Mouse (Mus musculus): ENCODE measurements around the gene Fli1.

DNA sequence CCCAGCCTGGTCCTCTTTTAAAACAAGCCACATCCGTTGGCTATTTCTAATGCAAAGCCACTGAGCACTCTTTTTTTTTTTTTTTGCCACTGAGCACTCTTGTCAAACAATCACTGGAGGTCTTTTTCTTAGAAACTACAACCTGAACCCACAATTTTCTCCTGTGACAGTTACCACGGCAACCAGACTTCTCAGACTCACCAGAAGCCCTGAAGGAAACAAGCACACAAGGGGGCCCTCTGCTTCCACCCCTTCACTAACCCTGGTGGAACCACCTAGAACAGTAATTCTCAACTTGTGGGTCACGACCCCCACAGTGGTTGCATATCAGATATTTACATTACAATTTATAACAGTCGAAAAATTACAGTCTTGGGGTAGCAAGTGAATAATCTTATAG lies 53.3 kb downstream of the Fli1 start:
- TF ChIP-seq CTCF (IDR thresholded peaks at IDR 0.05; ENCODE audit: low read depth, low read length), result no peak
- no peak for TF ChIP-seq POLR2A (IDR thresholded peaks at IDR 0.05; ENCODE audit: borderline replicate concordance, low read depth, low read length)
